Mouse (Mus musculus) thymus, adult 2 months (tissue): ENCODE data around the gene Slc16a12. TPM values are rescaled to one million over a fixed set of nuclear protein-coding genes. Genes with fewer than 3 reads are reported as not detected.

Experiments
- DNase-seq: peaks from one replicate; pipeline ENCODE4 v3.0.0; 2021
- H3K27ac ChIP-seq: fragments of 200-500 bp; 2 replicates; pipeline ENCODE4 v1.5.1; 2012; ENCODE audit warnings: low read length, control low read depth; ENCODE audit not compliant: control insufficient read depth, insufficient read depth
- H3K27me3 ChIP-seq: fragments of 200-500 bp; 2 replicates; pipeline ENCODE4 v1.6.1; 2012; ENCODE audit warnings: mild to moderate bottlenecking, low read length, moderate library complexity, mixed read lengths; ENCODE audit not compliant: control insufficient read depth, insufficient read depth
- H3K36me3 ChIP-seq: fragments of 200-500 bp; 2 replicates; pipeline ENCODE4 v1.6.1; 2012; ENCODE audit warnings: mild to moderate bottlenecking, low read length, moderate library complexity; ENCODE audit not compliant: control insufficient read depth, insufficient read depth
- H3K4me1 ChIP-seq: fragments of 200-500 bp; replicated peaks from 2 replicates; pipeline ENCODE4 v1.6.1; 2012; ENCODE audit warnings: low read length; ENCODE audit not compliant: control insufficient read depth, insufficient read depth
- H3K4me3 ChIP-seq: fragments of 200-500 bp; 2 replicates; pipeline ENCODE4 v1.5.1; 2012; ENCODE audit warnings: mild to moderate bottlenecking, low read length, control low read depth, moderate library complexity; ENCODE audit not compliant: control insufficient read depth, insufficient read depth
- CTCF ChIP-seq: fragments of 200-500 bp; IDR thresholded peaks from 2 replicates; pipeline ENCODE4 v1.5.1; 2012; ENCODE audit warnings: mild to moderate bottlenecking, control low read depth, low read length, moderate library complexity, borderline replicate concordance; ENCODE audit not compliant: control insufficient read depth, poor library complexity, insufficient read depth; ENCODE audit errors: extremely low read depth
- POLR2A ChIP-seq: fragments of 200-500 bp; IDR thresholded peaks from 2 replicates; pipeline ENCODE4 v1.6.1; 2012; ENCODE audit warnings: mild to moderate bottlenecking, low read length, control low read depth, moderate library complexity; ENCODE audit not compliant: control insufficient read depth, poor library complexity, insufficient read depth; ENCODE audit errors: extremely low read depth
- WGBS: fragments of 180-500 bp; shearing (Covaris S2); methylation state at CpG from one replicate; pipeline ENCODE4 v1.1.7; 2018; 5-methylcytosine and 5-hydroxymethylcytosine counted together
- polyA plus RNA-seq: library from polyadenylated mRNA; depleted of rRNA; stranded (reverse); fragments of >200 nt; gene quantifications from 2 replicates; pipeline ENCODE4 v1.2.3, GENCODE M21; 2012

The Slc16a12 gene
- polyA plus RNA-seq, 1 experiment: 0.44 TPM

GRCm38 (mm10) chr19:34722541-34722940 lies 24.5 kb downstream of the Slc16a12 start:
- no peak for TF ChIP-seq CTCF
- TF ChIP-seq POLR2A: no peak
- WGBS: 91% methylated on average over 3 of the region's 3 CpGs
- Histone ChIP-seq H3K27ac (no peak overlapping the region), H3K4me3 (no peak overlapping the region), H3K36me3 (no peaks in the 10 kb centered on the region), H3K4me1 (peaks cover 15% of the 10 kb centered on the region), H3K27me3 (no peaks in the 10 kb centered on the region)
- no peak for DNase-seq

- no peak overlapping the region for H3K27ac ChIP-seq
- no peak overlapping the region for H3K4me3 ChIP-seq
- 0 out of 2 replicates have a peak, but pooled peaks cover 4% of the 10 kb centered on the region for H3K4me1 ChIP-seq
- H3K36me3 ChIP-seq: no peaks in the 10 kb centered on the region
- DNase-seq: no peak
- no peaks in the 10 kb centered on the region for H3K27me3 ChIP-seq
- TF ChIP-seq POLR2A: no peak
- no peak for TF ChIP-seq CTCF
Observed at GRCm38 (mm10) chr19:34720130-34720529, 27.0 kb downstream of the Slc16a12 start.

- WGBS: 96% methylated on average over 5 of the region's 5 CpGs
- no peak for TF ChIP-seq CTCF
- no peak for TF ChIP-seq POLR2A
- H3K27ac ChIP-seq: no peak overlapping the region
- no peak for DNase-seq
- H3K4me3 ChIP-seq: no peak overlapping the region
- H3K27me3 ChIP-seq: no peaks in the 10 kb centered on the region
- no peaks in the 10 kb centered on the region for H3K4me1 ChIP-seq
- H3K36me3 ChIP-seq: no peaks in the 10 kb centered on the region
Observed at GRCm38 (mm10) chr19:34718963-34719362, 28.1 kb downstream of the Slc16a12 start.

DNA sequence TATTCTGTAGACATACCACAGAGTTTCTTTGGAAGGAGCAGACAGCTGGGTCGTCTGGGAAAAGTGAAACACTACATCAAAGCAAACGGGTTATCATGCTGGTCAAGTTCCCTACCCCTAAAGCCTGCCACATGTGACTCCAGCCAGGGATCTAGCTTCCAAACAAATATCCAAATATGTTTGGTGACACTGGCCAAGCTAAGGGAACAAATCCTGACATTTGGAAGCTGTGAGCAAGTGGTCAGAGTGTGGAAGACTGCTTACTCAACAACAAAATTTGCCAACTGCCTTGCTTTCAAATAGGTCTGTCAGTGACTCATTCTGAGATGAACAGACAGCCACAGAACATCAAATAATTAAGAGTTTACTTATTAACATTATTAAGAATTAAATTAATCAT lies 28.6 kb downstream of the Slc16a12 start:
- no peak overlapping the region for H3K4me3 ChIP-seq
- no peak overlapping the region for H3K27ac ChIP-seq
- no peaks in the 10 kb centered on the region for H3K4me1 ChIP-seq
- 80% methylated on average over 2 of the region's 2 CpGs for WGBS
- no peaks in the 10 kb centered on the region for H3K36me3 ChIP-seq
- no peaks in the 10 kb centered on the region for H3K27me3 ChIP-seq
- TF ChIP-seq POLR2A (no peak), CTCF (no peak)
- DNase-seq: no peak

- 100% methylated on average over 1 of the region's 1 CpGs for WGBS
- no peaks in the 10 kb centered on the region for H3K4me1 ChIP-seq
- no peak for TF ChIP-seq CTCF
- TF ChIP-seq POLR2A: no peak
- DNase-seq: no peak
- H3K27ac ChIP-seq: no peak overlapping the region
- no peaks in the 10 kb centered on the region for H3K36me3 ChIP-seq
- H3K4me3 ChIP-seq: no peak overlapping the region
- no peaks in the 10 kb centered on the region for H3K27me3 ChIP-seq
Observed at GRCm38 (mm10) chr19:34715895-34716294, 31.2 kb downstream of the Slc16a12 start.

GRCm38 (mm10) chr19:34714250-34714666 lies 32.8 kb downstream of the Slc16a12 start:
- no peak for DNase-seq
- H3K4me1 ChIP-seq: no peaks in the 10 kb centered on the region
- no peak overlapping the region for H3K4me3 ChIP-seq
- H3K36me3 ChIP-seq: no peaks in the 10 kb centered on the region
- TF ChIP-seq POLR2A: no peak
- TF ChIP-seq CTCF: no peak
- H3K27ac ChIP-seq: no peak overlapping the region
- WGBS: 58% methylated on average over 5 of the region's 5 CpGs
- H3K27me3 ChIP-seq: no peaks in the 10 kb centered on the region

DNA sequence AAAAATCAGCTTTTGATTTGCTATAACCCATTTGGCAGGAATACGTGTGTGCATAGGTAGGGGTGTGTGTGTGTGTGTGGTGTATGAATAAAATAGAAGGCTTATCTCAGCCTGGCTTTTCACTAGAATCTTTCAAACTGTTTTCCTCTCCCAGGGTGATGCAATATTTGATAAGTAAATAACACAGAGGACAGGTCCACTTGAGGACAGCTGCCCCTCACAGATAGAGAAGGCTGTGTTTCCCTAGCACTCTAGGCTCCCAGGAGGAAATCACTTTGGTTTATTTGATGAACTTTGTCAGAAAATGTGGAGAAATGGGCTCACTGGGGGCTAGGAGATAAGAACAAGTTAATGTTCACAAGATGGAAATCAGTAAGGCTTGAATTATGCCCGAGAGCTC lies 35.0 kb downstream of the Slc16a12 start:
- no peak for TF ChIP-seq CTCF
- no peak for TF ChIP-seq POLR2A
- Histone ChIP-seq H3K27me3 (no peaks in the 10 kb centered on the region), H3K36me3 (no peaks in the 10 kb centered on the region), H3K27ac (no peak overlapping the region), H3K4me1 (no peaks in the 10 kb centered on the region), H3K4me3 (no peak overlapping the region)
- 94% methylated on average over 2 of the region's 2 CpGs for WGBS
- no peak for DNase-seq
